Mouse (Mus musculus) kidney, postnatal 14 days (tissue): ENCODE results near the gene Dmwd.
"Not testable (repeated sequence)": the region's sequence is repeated elsewhere in the genome, so short reads cannot be mapped to it uniquely, and the experiment has no call there.

Experiments
- DNase-seq: peaks from one replicate; pipeline ENCODE4 v3.0.0; 2022; ENCODE audit warnings: mixed read lengths

The Dmwd gene

DNA sequence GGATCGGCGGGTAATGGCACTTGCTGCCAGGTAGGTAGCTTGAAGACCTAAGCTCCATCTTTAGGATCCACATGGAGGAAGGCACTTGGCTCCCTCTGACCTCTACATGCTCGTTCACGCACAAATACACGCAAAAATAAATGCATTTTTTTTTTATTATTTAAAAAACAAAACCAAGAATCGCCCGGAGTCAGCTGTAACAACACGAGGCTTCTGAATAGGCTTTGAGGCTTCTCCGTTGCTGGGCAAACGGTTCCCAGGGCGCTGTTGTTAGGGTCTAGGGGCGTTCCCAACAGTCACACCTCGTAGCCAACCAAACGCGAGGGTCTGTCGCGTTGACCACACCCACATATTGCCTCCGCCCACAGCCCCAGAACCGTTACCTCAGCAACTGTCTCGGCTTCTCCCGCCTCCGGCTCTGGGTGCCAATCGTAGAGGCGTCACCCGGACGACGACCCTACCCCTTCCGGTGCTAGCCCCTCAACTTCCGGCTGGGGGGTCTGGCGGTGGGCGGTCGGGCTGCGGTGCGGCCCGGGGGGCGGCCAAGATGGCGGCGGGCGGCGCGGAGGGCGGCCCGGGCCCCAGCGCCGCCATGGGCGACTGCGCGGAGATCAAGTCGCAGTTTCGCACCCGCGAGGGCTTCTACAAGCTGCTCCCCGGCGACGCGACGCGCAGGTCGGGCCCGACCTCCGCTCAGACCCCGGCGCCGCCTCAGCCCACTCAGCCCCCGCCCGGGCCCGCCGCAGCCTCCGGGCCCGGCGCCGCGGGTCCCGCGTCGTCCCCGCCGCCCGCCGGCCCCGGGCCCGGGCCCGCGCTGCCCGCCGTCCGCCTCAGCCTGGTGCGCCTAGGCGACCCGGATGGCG, at the start of gene Dmwd:
TSS of gene Dmwd (plus strand) at position 505 of the 863 bp plus-strand sequence.
- peak; percentile 98 for DNase-seq

DNA sequence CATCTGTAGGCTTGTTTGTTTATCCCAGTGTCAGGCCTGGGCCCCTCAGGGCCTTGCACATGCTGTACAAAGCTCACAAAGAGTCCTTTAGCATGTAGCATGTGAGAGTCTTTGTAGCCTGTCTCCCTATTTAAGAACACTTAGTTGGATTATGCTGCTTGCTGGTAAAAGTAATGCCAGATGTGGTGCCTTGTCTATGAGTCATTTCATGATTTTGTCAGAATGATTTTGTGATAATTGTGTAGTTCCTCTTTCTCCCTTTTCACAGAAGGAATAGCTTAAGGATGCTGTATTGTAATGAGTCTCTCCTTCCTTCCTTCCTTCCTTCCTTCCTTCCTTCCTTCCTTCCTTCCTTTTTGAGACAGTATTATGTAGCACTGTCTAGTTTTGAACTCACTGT, 48.0 kb upstream of the Dmwd start:
- no peak for DNase-seq

DNA sequence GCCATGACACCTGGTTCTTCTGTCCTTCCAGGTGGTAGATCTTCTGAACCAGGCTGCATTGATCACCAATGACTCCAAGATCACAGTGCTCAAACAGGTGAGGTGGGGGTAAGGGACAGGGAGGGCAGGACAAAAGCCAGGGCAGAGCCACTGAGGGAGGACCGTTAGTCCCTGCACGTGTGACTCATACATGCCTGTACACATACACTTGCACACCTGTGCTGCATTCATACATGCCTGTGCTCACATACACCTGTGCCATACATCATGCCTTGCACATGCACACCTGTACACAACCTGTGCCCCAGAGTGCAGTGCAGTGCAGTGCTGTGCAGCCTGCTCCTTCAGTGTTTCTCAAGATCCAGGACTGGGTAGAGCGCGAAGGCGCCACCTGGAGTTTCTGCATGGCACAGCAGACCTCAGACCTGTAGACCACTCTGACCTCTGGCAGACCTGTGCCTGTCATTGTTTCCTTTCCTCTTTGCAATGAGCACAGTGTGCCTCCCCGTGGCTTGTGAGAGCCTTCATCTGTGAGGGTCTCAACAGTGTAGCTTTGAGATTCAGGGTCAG, 46.9 kb upstream of the Dmwd start:
- DNase-seq, result peak; percentile 68

DNA sequence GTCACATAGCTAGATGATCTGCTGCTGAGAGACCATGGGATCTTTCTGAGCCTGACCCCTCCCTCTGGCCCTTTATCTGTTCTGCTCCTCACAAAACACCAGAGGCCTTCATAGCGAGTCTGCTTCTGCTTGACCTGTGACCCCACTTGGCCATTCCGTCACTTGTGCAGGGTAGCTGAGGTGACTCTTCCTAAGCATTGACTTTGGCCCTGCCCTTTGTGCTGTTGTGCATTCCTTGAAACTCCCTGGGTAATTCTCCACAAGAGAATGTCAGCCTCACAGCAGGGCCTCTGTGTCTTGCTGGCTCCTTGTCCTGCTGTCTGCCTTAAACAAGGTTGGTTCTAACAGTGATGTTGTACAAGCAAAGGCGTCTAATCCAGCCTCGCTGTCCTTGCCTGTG, 44.4 kb upstream of the Dmwd start:
- DNase-seq, result no peak

DNA sequence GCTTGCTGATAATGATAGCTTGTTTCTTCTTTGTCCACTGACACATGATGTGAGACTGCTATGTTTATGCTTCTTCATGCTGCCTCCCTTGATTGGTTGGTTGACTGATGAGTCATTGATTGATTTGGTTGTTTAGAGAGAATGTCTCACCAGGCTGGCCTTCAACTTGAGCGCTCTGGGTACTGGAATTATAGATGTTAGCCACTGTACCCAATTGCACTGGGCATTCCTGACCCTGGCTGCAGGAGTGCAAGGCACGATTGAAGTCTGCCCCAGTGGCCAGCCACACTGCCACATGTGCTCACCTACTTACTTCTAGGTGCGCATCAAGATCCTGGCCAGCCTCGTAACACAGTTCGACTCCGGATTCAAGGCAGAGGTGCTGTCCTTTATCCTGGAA, 31.4 kb upstream of the Dmwd start:
- DNase-seq, result no peak

DNA sequence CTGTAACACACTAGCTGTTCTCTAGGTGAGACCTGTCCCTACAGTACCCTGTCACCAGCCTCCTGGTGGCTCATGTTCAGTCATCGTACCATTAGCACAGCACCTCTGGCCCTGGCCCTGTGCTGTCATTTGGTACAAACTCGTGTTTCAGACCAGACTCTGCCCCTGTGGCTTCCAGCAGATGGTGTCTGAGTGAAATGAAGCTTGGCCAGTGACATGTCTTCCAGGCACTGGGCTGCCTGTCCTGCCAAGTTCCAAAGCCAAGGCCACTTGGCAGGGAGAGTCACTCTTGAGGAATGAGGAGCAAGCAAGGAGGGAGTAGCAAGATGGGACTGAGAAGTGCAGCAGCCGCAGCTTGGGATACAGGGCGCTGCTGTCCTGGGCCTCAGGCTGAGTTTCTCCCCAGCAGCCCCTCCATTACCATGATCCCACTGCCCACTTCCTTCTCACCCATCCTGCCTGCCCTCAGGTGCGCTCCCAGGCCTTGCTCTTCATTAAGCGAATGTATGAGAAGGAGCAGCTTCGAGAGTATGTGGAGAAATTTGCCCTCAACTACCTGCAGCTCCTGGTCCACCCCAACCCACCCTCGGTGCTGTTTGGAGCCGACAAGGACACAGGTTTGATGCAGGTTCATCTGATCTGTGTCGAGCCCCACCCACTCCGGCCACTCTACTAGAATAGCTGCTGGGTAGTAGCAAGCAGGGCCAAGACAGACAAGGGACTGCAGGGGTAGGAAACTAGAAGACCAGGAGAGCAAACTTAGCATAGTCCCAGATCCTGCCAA, 29.5 kb upstream of the Dmwd start:
- no peak for DNase-seq

DNA sequence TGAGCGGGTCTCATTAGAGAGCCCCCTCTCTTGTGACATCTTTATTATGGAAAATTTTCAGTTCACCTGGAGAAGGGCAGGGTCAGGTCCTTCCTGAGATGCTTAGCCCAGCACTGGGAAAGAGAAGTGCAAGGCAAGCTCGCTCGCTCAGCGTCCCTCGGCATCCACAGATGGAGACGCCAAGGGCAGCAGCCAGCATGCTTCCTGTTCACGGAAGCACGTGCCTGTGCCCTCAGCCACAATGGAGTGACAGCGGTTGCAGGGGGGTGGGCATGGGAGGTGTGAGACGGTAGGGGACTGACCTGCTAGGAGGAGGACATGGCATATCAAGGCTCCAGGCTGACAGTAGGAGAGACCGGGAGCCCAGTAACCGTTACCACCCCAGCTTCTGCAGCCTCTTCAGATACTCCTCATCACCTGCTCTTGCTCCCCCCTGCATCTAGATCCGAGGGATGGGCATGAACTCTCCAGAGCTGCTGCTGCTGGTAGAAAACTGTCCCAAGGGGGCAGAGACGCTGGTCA, 28.0 kb upstream of the Dmwd start:
- DNase-seq, result no peak

DNA sequence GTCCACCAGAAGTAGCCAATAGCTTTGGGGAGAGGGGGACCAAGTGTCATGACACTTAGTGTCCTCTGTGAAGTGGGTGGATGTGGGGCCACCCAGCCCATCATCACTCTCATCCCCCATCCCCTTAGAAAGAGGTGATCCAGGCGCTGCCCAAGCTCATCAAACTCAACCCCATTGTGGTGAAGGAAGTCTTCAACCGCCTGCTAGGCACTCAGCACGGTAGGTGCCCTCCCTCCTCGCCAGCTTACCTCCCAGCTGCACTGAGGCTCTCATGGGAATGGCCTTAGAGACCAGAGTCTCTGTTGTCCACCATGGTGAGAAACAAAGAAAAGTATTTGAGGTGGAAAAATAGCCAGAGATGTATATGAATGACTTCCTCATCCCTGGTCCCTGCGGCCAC, 26.8 kb upstream of the Dmwd start:
- DNase-seq, result no peak

DNA sequence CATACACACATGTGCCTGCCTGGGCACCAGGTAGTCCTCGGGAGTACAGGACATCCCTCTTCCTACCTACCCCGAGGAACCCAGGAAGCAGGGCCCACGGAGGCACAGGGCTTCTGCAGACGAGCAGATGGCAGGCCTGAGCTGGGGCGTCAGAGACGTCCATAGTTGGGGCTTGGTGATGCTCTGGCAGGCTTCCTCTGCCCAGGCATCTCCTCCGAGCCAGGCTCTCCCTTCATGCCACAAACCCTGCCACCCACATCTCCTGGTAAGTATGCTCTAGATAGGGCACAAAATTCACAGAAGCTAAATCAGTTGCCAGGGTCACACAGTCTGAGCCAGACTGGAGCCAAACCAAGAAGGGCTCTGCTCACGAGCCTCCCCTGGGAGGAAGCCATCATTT, 25.9 kb upstream of the Dmwd start:
- no peak for DNase-seq

DNA sequence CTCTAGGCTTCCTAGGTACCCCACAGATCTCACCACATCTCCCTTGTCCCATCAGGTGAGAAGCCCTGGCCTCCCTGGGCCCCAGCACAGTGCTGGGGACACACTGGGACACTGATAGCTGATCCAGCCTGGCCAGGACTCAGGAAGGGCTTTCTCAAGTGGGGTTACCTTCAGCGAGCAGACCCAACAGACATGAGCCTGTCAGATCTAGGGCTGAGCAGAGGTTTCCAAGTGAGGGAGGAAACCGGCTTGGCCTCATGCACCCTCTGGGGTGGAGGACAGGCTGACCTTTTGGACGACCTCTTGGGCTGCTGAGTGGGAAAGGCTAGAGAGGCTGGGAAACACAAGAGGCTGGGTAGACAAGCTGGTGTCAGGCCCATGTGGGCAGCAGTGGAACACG, 24.9 kb upstream of the Dmwd start:
- no peak for DNase-seq

DNA sequence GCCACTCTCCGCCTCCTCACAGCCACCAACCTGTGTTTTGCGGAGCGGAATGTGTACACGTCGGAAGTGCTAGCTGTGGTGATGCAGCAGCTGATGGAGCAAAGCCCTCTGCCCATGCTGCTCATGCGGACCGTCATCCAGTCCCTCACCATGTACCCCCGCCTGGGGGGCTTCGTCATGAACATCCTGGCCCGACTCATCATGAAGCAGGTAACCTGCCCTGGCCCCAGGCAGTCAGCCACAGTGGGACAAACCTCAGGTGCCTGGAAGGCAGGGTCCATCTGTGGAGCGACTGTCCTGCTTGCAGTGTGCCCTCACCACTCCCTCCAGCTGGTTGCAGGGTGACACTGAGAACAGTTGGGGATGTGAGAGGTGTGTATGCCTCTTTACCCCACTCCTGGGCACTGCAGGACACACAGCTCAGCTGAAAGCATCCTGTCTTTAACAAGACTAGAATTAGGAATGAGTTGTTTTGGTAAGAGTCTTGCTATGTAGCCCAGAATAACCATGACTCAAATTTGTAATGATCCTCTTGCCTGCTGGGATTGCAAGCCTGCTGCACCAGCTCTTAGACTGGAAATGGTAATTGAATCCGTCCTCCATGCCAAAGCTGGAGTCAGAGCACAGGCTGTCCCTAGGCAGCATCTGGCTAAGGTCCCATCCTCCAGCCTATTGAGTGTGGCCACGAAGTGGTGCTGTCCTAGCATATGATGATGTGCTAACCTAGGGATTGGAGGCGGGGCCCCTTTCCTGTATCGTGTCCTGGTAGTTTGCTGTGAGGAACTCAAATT, 23.5 kb upstream of the Dmwd start:
- DNase-seq, result no peak

DNA sequence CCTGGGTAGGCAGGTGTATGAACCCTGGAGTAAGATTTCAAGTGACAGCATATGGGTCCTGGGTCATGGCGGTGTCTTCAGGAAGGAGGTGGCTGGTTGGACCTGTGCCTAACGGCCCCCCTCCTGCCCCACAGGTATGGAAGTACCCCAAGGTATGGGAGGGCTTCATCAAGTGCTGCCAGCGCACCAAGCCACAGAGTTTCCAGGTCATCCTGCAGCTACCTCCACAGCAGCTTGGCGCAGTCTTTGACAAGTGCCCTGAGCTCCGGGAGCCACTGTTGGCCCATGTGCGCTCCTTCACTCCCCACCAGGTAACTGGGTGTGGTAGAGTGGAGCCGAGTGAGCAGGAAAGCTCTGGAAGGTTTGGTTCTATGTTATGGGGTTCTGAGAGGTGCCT, 22.9 kb upstream of the Dmwd start:
- no peak for DNase-seq

DNA sequence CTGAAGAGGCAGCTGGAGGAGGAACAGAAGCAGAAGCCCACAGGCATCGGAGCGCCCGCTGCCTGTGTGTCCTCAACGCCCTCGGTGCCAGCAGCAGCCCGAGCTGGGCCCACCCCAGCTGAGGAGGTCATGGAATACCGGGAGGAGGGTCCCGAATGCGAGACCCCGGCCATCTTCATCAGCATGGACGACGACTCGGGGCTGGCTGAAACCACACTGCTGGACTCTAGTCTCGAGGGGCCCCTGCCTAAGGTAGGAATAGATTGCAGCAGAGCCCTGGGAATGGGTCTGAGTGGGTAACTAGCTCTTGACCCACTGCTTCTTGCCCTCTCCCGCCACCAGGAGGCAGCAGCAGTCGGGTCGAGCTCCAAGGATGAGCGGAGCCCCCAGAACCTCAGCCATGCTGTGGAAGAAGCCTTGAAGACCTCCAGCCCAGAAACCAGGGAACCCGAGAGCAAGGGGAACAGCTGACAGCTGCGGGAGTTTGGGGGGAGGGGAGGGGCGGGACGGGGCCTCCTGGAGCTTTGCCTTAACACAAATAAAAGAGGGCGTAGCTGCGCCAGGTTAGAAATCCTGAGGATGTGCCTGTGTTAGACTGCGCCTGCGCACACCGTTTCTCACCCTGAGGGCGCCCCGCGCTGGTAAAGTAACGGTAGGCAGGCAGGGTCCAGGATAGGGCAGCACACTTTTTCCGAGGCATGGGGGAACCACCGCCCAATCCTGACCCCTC, 21.8 kb upstream of the Dmwd start, which contains the start of gene Rsph6a:
TSS of gene Rsph6a (plus strand) at position 644 of the 730 bp plus-strand sequence.
- DNase-seq, result peak; percentile 41

DNA sequence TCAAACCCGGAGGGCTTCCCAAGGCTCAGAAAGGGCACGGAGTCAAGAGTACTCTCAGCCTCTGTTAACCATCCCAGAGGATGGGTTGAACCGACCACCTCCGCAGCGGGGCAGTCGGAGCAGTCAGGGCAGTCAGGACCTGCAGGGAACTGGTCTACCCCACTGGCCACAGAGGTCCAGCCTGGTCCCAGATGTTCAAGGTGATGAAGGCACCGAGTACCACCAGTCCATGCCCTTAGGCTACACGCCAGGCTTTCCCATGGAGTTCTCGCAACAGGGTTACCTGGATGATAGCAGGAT, 21.3 kb upstream of the Dmwd start:
- DNase-seq, result no peak

DNA sequence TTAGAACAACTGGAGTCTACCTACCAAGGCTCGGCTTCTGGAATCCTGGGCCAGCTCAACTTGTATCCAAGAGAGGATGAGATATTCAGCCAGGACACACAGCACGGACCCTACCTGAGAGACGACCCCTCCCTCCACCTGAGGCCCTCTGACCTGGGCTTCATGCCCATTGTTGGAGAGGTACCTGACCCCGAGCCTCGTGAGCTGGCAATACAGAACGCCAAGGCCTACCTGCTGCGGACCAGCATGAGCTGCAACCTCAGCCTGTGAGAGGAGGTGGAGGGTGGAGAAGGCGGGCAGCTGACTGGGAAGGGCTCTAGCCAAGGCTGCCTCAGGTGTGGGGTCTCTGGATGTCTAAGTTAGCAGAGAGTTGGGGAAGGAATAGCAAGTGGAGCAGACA, 20.9 kb upstream of the Dmwd start:
- DNase-seq, result no peak

DNA sequence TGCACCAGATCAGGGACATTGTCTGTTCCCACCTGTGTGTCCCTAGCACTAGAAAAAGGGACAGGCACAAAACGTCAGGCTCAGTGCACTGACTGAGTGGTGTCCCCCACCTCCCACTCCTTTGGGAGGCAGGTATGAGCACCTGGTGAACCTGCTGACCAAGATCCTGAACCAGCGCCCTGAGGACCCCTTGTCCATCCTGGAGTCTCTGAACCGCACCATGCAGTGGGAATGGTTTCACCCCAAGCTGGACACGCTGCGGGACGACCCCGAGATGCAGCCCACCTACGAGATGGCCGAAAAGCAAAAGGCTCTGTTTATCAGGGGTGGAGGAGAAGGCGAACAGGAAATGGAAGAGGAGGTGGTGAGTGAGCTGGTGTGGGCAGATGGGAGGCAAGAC, 18.6 kb upstream of the Dmwd start:
- DNase-seq, result no peak

DNA sequence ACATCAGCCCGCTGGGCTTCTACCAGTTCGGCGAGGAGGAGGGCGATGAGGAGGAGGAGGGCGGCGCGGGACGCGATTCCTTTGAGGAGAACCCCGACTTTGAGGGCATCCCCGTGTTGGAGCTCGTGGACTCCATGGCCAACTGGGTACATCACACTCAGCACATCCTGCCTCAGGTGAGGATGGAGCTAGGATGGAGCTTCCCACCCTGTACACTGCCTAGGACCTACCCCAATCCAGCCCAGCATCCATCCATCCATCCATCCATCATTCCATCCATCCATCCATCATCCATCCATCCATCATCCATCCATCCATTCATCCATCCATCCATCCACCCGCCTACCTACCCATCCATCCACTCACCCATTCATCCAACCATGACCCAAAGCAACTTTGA, 10.1 kb upstream of the Dmwd start:
- no peak for DNase-seq

DNA sequence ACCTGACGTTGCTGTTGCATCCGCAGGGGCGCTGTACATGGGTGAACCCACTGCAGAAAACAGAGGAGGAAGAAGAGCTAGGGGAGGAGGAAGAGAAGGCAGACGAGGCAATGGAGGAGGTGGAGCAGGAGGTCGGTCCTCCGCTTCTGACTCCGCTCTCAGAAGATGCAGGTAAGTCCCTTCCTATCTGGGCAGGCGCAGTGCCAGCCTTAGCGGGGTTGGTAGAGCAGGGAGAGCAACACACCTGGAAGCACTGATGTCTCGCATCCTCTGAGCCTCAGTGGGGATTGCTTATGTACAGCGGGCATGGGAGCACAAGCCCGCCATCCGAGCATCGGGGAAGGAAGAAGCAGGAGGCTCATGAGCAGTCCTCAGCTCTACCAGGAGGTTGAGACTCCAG, 9.0 kb upstream of the Dmwd start:
- no peak for DNase-seq

DNA sequence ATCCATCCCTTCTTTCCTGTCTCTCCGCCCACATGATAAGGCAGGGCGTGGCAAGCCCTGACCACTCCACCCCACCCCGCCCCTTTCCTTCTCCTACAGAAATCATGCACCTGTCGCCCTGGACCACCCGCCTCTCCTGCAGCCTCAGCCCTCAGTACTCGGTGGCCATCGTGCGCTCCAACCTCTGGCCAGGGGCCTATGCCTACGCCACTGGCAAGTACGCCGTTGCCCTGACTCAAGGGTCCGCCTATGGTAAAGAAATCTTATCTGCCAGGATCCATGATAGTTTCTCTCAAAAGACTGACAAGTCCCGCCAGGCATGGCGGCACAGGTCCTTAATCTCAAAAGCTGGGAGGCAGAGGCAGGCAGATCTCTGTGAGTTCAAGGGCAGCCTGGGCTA, 8.1 kb upstream of the Dmwd start:
- no peak for DNase-seq

DNA sequence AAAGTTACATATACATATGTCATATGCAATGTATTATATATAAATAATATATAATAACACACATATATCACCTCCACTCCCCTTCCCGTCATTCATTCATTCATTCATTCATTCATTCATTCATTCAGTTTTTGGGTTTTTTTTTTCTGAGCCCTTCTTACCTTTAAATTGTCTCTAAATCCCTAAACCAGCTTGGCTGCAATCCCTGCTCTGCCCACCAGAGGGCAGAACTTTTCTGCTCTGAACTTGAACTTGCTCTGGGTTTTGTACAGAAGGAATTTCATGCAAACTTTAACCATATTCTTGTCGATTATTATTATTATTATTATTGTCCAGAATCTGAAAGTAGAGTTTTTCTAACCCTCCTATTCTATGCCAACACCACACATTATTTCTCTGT, 7.3 kb upstream of the Dmwd start:
- peak; percentile 78 for DNase-seq

DNA sequence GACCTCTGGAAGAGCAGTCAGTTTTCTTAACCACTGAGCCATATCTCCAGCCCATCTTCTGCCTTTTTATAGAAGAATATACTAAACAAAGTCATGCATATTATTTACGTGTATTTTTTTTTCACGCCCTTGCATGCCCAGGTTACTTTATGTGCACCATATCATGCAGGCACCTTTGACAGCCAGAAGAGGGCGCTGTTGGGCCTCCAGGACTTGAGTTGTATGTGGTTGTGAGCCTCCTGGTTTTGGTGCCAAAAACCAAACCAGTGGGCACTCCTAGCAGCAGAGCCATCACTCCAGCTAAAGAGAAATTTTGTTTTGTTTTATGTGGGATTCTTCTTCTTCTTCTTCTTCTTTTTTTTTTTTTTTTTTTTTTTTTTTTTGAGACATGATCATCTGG, 6.5 kb upstream of the Dmwd start:
- DNase-seq, result no peak

DNA sequence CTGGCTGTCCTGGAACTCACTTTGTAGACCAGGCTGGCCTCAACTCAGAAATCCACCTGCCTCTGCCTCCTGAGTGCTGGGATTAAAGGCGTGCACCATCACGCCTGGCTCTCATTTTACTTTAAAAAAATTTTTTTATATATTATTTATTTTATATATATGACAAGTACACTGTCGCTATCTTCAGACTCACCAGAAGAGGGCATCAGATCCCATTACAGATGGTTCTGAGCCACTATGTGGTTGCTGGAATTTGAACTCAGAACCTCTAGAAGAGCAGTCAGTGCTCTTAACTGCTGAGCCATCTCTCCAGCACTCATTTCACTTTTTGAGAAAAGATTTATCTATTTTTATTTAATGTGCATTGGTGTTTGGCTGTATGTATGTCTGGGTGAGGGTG, 5.0 kb upstream of the Dmwd start:
- not testable (repeated sequence) for DNase-seq
